8 mouse cellular contexts compared by ENCODE assay signal in the genomic region with DNA sequence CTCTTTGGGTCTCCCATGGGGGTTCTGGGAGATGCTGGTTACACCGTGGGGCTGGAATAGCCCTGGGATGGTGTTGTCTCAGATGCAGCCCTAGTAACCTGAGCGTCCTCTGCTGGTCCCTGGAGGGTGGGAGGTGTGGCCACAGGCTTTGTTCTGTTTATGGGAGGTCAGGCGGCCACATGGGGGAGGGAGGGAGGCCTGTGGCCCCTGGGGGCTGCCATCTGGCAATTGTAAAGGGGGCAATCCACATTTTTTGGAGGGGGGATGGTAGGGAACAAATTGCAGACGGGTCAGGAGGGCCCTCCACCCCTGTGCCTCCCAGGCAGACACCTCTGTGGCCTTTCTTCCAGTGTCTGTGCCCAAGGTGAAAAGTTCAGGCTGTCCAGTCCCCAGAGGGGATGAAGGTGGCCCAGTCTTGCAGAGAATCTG. TPM values are rescaled to one million over a fixed set of nuclear protein-coding genes. Genes with fewer than 3 reads are reported as not detected.
A peak's percentile ranks its signal among the peaks of the same experiment; 100 is the strongest.
DNase-seq lines count a peak whose midpoint lies in the region; ATAC-seq and TF ChIP-seq lines count a peak whose summit lies in the region.

No protein-coding gene starts in this region.

- H3K4me1 ChIP-seq in hindbrain, postnatal 0 days (ENCODE audit: insufficient read depth, low read length) = peaks cover 37% of the 10 kb centered on the region; the same call in 1 of the 2 replicates
- peaks cover 56% of the 10 kb centered on the region for H3K4me1 ChIP-seq in midbrain, embryonic 13.5 days (replicated peaks)

- no peak overlapping the region for H3K27ac ChIP-seq in hindbrain, postnatal 0 days
- no peak overlapping the region; the same call in 1 of the 2 replicates for H3K27ac ChIP-seq in midbrain, embryonic 13.5 days

- TF ChIP-seq CTCF in hindbrain, postnatal 0 days (IDR thresholded peaks at IDR 0.05; ENCODE audit: low read depth) = no peak

- H3K27me3 ChIP-seq in hindbrain, postnatal 0 days (ENCODE audit: insufficient read depth, low read length) = no peaks in the 10 kb centered on the region
- no peaks in the 10 kb centered on the region for H3K27me3 ChIP-seq in midbrain, embryonic 13.5 days

- DNase-seq in gastrocnemius, postnatal 14 days = peak; percentile 41
- DNase-seq in gastrocnemius, postnatal 25 days = no peak
- peak; percentile 82 for DNase-seq in embryo, embryonic 11 days
- DNase-seq in hindbrain, postnatal 0 days (ENCODE audit: low spot score) = no peak
- DNase-seq in thymus, postnatal 10 days (ENCODE audit: low spot score in 2 of 2) = no peak
- DNase-seq in gastrocnemius, adult 18-20 months (ENCODE audit: low spot score) = no peak
- DNase-seq in T-cell, adult 2 months (ENCODE audit: low spot score) = no peak

- H3K4me2 ChIP-seq in hindbrain, postnatal 0 days (ENCODE audit: low read depth, low read length) = no peak overlapping the region
- no peak overlapping the region for H3K4me2 ChIP-seq in midbrain, embryonic 13.5 days (replicated peaks)

- H3K36me3 ChIP-seq in hindbrain, postnatal 0 days (ENCODE audit: insufficient read depth, low read length) = no peaks in the 10 kb centered on the region
- no peaks in the 10 kb centered on the region for H3K36me3 ChIP-seq in midbrain, embryonic 13.5 days

- no peaks in the 10 kb centered on the region for H3K9me3 ChIP-seq in hindbrain, postnatal 0 days (ENCODE audit: low read length)
- H3K9me3 ChIP-seq in midbrain, embryonic 13.5 days = no peaks in the 10 kb centered on the region

- no peak overlapping the region for H3K4me3 ChIP-seq in hindbrain, postnatal 0 days (ENCODE audit: low read length)
- no peak overlapping the region for H3K4me3 ChIP-seq in midbrain, embryonic 13.5 days (replicated peaks)

- intact Hi-C loops in gastrocnemius, postnatal 14 days (cut with DNase I; ENCODE audit: low total_unique reads) = no loop called here

- no peak overlapping the region for H3K9ac ChIP-seq in hindbrain, postnatal 0 days (replicated peaks; ENCODE audit: low read length)
- H3K9ac ChIP-seq in midbrain, embryonic 13.5 days (replicated peaks) = peak overlapping the region; percentile 2; the same call in 1 of the 2 replicates

- ATAC-seq in hindbrain, postnatal 0 days = peak; percentile 40; the same call in 1 of the 2 replicates
- no peak for ATAC-seq in midbrain, embryonic 13.5 days

- WGBS in hindbrain, postnatal 0 days = 14% methylated on average over 4 of the region's 4 CpGs
- WGBS in midbrain, embryonic 13.5 days = 5% methylated on average over 4 of the region's 4 CpGs

RNA-seq across cellular contexts. Expression of a gene that starts 32.7 kb away (rescaled TPM):
- total RNA-seq in gastrocnemius, postnatal 14 days (2021) = 10 to 100 TPM; 41.6 to 51.6 TPM
- total RNA-seq in gastrocnemius, postnatal 25 days (2021) = 10 to 100 TPM; 31.3 to 34.7 TPM
- 69.8 and 71.3 TPM in 2 replicates for total RNA-seq in hindbrain, postnatal 0 days (2014; rRNA removed)
- polyA plus RNA-seq in hindbrain, postnatal 0 days (2015; fragmentation: Nextera tagmentation; extraction: Ambion mirVana) = 8.8 and 9.5 TPM in 2 replicates
- 9.3 and 9.9 TPM in 2 replicates for polyA plus RNA-seq in midbrain, embryonic 13.5 days (2015; fragmentation: Nextera tagmentation; extraction: Ambion mirVana)
- 10 to 100 TPM; 28.3 to 31.3 TPM for total RNA-seq in gastrocnemius, adult 18-20 months (2021)

RNA-seq across cellular contexts. Expression of a gene that starts 59.9 kb away (rescaled TPM):
- 10 to 100 TPM; 11.9 to 15.3 TPM for total RNA-seq in gastrocnemius, postnatal 14 days (2021)
- 1 to 10 TPM; 5.3 to 8.2 TPM for total RNA-seq in gastrocnemius, postnatal 25 days (2021)
- total RNA-seq in hindbrain, postnatal 0 days (2014; rRNA removed) = 51.2 and 61.4 TPM in 2 replicates
- polyA plus RNA-seq in hindbrain, postnatal 0 days (2015; fragmentation: Nextera tagmentation; extraction: Ambion mirVana) = 60.8 and 62.5 TPM in 2 replicates
- polyA plus RNA-seq in midbrain, embryonic 13.5 days (2015; fragmentation: Nextera tagmentation; extraction: Ambion mirVana) = 91.2 and 92.7 TPM in 2 replicates
- total RNA-seq in gastrocnemius, adult 18-20 months (2021) = 1 to 10 TPM; 5.2 to 6.6 TPM

Comparison
In these comparisons a context has a peak if more than half of its experiments do, and no peak if none do; other contexts are left out.
1. DNase-seq: peak in gastrocnemius, postnatal 14 days (single experiment) and embryo, embryonic 11 days (single experiment); none in gastrocnemius, postnatal 25 days (single experiment), hindbrain, postnatal 0 days (single experiment), thymus, postnatal 10 days (0 of 2), gastrocnemius, adult 18-20 months (single experiment) and T-cell, adult 2 months (single experiment).